Mouse (Mus musculus) G1E (cell line): Measurements from ENCODE around the gene Vmn2r94.

Experiments
- CTCF ChIP-seq: IDR thresholded peaks from 2 replicates; pipeline ENCODE4 v1.5.1; 2012; ENCODE audit warnings: low read depth, low read length, inconsistent platforms, mixed read lengths
- GATA1 ChIP-seq: IDR thresholded peaks from 2 replicates; pipeline ENCODE4 v1.6.1; 2012; ENCODE audit warnings: borderline replicate concordance, low read length, inconsistent platforms, mixed read lengths
- POLR2AphosphoS5 ChIP-seq: IDR thresholded peaks from 2 replicates; pipeline ENCODE4 v1.6.1; 2012; ENCODE audit warnings: low read depth, low read length, inconsistent platforms; ENCODE audit not compliant: insufficient replicate concordance
- TAL1 ChIP-seq: conservative IDR thresholded peaks from 2 replicates; pipeline ENCODE4 v1.6.1; 2012; ENCODE audit warnings: low read depth, low read length, inconsistent platforms, mixed read lengths

DNA sequence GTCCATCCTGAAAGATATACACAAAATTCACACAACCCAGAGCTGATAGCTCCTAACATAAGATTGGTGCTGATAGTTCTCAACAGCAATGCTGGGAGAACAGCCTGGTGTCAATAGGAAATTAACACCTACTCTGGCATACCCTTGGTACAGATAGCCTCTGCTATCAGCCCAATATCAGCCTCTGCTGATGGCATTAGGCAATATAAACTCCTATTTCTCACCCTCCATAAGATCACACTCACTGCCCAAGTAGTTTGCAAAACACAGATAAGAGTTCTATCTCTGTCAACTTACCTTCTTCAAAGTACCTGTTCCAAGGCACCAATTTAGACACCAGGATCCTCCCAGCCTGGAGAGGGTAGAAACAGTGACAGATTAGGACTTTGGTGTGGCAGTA lies 56.3 kb downstream of the Vmn2r94 start:
- no peak for TF ChIP-seq TAL1
- no peak for TF ChIP-seq GATA1
- TF ChIP-seq CTCF: no peak
- no peak for TF ChIP-seq POLR2AphosphoS5
